Mouse (Mus musculus): Measurements from ENCODE around the gene Rnf217. TPM values are rescaled to one million over a fixed set of nuclear protein-coding genes. Genes with fewer than 3 reads are reported as not detected.

The Rnf217 gene
- polyA plus RNA-seq, 1 experiment = 3.9 TPM

DNA sequence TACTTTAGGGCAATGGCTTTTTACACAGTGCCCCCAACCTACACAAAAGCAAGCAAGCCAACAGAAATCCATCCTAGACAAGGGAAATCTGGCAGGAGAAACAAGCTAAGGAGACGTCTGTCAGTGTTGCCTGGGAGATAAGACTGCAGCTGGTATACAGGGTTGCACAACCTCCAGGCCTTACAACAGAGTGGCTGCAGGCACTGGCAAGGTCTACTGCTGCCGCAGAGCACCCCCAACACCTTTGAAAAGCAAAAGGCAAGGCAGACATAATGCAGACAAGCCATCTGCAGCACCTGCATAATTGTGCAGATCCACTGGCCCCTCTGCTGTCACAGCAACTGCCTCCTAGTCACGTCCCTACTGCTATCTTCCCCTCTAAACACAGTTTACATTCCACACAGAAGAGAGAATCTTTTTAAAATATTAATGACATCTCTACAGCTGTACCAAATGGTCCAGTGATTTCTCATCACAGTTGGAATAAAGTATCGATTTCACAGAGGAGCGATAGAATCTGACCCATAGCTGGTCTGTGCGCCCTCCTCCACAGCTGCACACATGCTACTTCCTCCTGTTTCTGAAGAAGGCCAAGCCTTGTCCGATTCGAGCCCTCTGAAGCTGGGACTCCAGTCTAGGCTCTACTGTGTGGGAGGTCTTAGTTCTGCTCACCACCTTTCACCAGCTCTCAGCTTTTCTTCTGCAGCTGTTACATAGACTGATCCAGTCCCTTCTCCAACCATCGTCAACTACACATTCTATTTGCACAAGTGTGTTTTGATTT lies 16.1 kb downstream of the Rnf217 start:
- no peak overlapping the region for H3K27ac ChIP-seq (ENCODE audit: insufficient read depth, low read length)
- TF ChIP-seq CTCF (IDR thresholded peaks at IDR 0.05; ENCODE audit: borderline replicate concordance, insufficient read depth, low read depth, low read length) (no peak), POLR2A (IDR thresholded peaks at IDR 0.05; ENCODE audit: borderline replicate concordance, insufficient read depth, low read length) (no peak)
- H3K4me1 ChIP-seq (ENCODE audit: control insufficient read depth, insufficient read depth, low read length) = no peaks in the 10 kb centered on the region; the same call in 1 of the 2 replicates
- no peak for DNase-seq
- no peak overlapping the region for H3K4me3 ChIP-seq (replicated peaks; ENCODE audit: insufficient read depth, low read depth, low read length)
- H3K27me3 ChIP-seq (ENCODE audit: control insufficient read depth, insufficient read depth, low read length) = no peaks in the 10 kb centered on the region
- WGBS = 39% methylated on average over 9 of the region's 9 CpGs

DNA sequence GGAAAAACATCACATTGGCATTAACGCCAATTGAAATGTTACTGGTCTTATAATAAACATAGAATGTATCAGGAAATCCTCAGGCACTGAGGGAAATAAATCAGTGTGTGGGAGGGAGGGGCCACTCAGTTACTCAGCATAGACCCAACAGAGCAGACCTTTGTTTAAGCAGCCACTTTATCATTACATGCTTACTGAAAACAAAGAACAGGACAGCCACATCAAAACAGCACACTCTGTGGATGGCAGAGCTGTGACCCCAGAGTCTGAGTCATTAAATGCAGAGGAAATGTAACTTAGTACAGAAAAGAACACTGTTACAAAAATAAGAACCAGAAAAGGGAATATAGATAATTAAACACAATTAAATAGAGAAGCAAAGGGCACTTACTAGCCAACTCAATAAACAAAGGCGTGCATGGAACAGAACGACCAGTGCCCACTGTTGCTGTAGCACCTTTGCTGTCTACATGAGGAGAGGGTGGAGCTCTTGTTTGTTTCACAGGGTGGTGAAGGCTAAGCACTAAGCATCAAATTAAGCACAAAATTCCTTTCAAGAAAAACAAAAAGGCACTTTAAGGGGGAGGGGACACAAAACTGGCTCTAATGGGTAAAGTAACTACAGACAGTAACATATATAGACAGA lies 16.8 kb downstream of the Rnf217 start:
- Histone ChIP-seq H3K27ac (ENCODE audit: insufficient read depth, low read length) (no peak overlapping the region), H3K4me3 (replicated peaks; ENCODE audit: insufficient read depth, low read depth, low read length) (no peak overlapping the region), H3K4me1 (ENCODE audit: control insufficient read depth, insufficient read depth, low read length) (no peaks in the 10 kb centered on the region; the same call in 1 of the 2 replicates), H3K27me3 (ENCODE audit: control insufficient read depth, insufficient read depth, low read length) (no peaks in the 10 kb centered on the region)
- DNase-seq = no peak
- 68% methylated on average over 3 of the region's 3 CpGs for WGBS
- TF ChIP-seq POLR2A (IDR thresholded peaks at IDR 0.05; ENCODE audit: borderline replicate concordance, insufficient read depth, low read length) = no peak
- no peak for TF ChIP-seq CTCF (IDR thresholded peaks at IDR 0.05; ENCODE audit: borderline replicate concordance, insufficient read depth, low read depth, low read length)

DNA sequence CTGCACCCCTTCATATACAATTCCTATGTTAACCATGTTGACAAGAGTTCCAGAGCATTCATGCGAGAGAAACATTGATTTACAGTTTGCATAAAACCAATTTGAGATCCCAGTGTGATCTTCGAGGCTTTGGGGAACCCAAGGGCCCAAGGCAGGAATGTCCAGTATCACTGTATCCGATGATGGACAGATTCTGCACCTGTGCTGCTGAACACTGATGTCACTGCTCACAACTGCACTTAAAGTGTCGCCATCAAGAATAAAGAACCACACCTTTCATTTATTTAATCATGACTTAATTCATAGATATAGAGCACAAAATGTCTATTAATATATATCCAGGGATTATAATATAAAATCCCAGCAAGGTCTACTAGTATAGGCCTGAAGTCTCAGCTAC lies 28.3 kb downstream of the Rnf217 start:
- 90% methylated on average over 4 of the region's 4 CpGs for WGBS
- Histone ChIP-seq H3K27ac (ENCODE audit: insufficient read depth, low read length) (no peak overlapping the region), H3K27me3 (ENCODE audit: control insufficient read depth, insufficient read depth, low read length) (no peaks in the 10 kb centered on the region), H3K4me1 (ENCODE audit: control insufficient read depth, insufficient read depth, low read length) (no peaks in the 10 kb centered on the region), H3K4me3 (replicated peaks; ENCODE audit: insufficient read depth, low read depth, low read length) (no peak overlapping the region)
- no peak for DNase-seq
- TF ChIP-seq CTCF (IDR thresholded peaks at IDR 0.05; ENCODE audit: borderline replicate concordance, insufficient read depth, low read depth, low read length) (no peak), POLR2A (IDR thresholded peaks at IDR 0.05; ENCODE audit: borderline replicate concordance, insufficient read depth, low read length) (no peak)

DNA sequence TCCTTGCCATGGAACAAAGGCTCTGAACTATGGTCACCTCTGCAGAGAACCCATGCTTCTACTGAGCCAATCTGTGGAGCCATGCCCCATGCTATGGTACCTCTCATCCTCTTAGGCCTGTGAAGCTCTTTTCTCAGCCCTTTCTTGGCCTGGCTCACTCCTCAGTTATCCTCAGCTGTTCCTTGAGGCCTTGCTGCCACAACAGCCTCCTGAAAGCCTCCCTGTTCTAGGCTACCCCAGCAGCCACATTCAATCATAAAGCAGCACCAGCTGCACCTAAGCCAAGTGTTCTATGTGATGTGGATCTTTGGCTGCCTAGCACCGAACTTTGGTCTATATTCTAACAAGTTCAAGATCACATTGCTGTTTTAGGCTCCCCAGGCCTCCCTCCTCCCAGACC lies 28.9 kb downstream of the Rnf217 start:
- TF ChIP-seq POLR2A (IDR thresholded peaks at IDR 0.05; ENCODE audit: borderline replicate concordance, insufficient read depth, low read length) = no peak
- TF ChIP-seq CTCF (IDR thresholded peaks at IDR 0.05; ENCODE audit: borderline replicate concordance, insufficient read depth, low read depth, low read length) = no peak
- Histone ChIP-seq H3K27me3 (ENCODE audit: control insufficient read depth, insufficient read depth, low read length) (no peaks in the 10 kb centered on the region), H3K4me1 (ENCODE audit: control insufficient read depth, insufficient read depth, low read length) (no peaks in the 10 kb centered on the region), H3K27ac (ENCODE audit: insufficient read depth, low read length) (no peak overlapping the region), H3K4me3 (replicated peaks; ENCODE audit: insufficient read depth, low read depth, low read length) (no peak overlapping the region)
- DNase-seq = no peak
- 89% methylated on average over 1 of the region's 1 CpGs for WGBS

DNA sequence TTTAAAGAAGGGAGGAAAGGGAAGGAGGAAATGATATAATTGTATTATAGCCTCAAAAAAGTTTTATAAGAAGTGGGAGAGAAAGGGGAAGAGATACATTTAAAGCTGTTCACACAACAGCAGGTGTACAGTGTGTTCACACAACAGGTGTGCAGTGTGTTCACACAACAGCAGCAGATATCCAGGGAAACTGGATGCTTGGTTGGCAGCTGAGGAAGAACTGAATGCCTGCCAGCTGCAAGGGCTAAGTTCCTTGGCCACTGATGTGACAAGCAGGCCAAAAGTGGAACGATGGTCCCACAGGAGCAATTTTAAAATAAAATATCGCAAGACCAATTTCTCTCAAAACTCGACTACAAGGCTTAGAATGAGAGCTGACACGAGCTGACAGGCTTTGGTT lies 35.7 kb downstream of the Rnf217 start:
- no peak for DNase-seq
- no peak overlapping the region for H3K27ac ChIP-seq (ENCODE audit: insufficient read depth, low read length)
- no peaks in the 10 kb centered on the region; the same call in 1 of the 2 replicates for H3K4me1 ChIP-seq (ENCODE audit: control insufficient read depth, insufficient read depth, low read length)
- 44% methylated on average over 4 of the region's 4 CpGs for WGBS
- H3K27me3 ChIP-seq (ENCODE audit: control insufficient read depth, insufficient read depth, low read length) = no peaks in the 10 kb centered on the region
- TF ChIP-seq POLR2A (IDR thresholded peaks at IDR 0.05; ENCODE audit: borderline replicate concordance, insufficient read depth, low read length) (no peak), CTCF (IDR thresholded peaks at IDR 0.05; ENCODE audit: borderline replicate concordance, insufficient read depth, low read depth, low read length) (no peak)
- H3K4me3 ChIP-seq (replicated peaks; ENCODE audit: insufficient read depth, low read depth, low read length) = no peak overlapping the region

DNA sequence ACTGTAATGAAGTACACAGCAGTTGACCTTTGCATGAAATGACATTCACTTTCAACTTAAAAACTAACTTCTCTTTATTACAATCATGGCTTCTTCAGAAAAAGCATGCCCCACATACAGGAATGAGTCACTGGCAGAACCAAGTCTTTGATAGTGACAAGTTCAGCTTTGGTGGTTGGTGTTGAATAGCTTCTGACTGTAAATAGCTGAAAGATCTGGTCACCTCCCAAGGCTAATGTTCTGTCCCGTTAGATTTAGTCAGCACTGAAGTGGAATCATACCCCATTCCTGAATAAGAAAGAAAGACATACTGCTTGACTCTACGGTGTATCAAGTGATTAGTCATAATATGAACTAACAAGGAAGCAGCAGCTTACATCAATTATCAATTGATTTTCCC lies 51.7 kb downstream of the Rnf217 start:
- TF ChIP-seq CTCF (IDR thresholded peaks at IDR 0.05; ENCODE audit: borderline replicate concordance, insufficient read depth, low read depth, low read length) (no peak), POLR2A (IDR thresholded peaks at IDR 0.05; ENCODE audit: borderline replicate concordance, insufficient read depth, low read length) (no peak)
- Histone ChIP-seq H3K4me3 (replicated peaks; ENCODE audit: insufficient read depth, low read depth, low read length) (no peak overlapping the region), H3K27me3 (ENCODE audit: control insufficient read depth, insufficient read depth, low read length) (no peaks in the 10 kb centered on the region), H3K4me1 (ENCODE audit: control insufficient read depth, insufficient read depth, low read length) (no peaks in the 10 kb centered on the region; the same call in 1 of the 2 replicates), H3K27ac (ENCODE audit: insufficient read depth, low read length) (no peak overlapping the region)
- no peak for DNase-seq
- 88% methylated on average over 2 of the region's 2 CpGs for WGBS

DNA sequence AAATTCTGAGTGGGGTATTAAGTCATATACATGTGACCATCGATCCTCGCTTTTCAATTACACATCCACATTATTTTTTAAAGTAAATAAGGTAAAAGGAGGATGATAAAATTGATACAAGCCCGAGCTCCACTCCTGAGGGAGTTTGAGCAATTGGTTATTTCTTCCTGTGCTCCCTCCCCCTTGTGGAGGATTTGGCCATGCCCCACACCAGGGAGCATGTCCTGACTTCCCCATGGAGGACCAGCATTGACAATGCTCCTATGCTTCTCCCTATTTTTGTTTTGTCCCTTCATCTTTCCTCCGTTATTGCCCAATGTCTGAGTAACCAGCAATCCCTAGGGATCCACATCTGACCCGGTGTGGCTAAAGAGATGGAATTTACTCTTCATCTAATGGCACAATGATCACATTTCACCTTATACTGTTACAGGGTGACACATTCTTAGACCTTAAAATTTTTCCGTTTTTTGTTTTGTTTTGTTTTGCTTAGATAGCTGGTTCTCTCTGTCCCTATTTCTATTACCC lies 53.5 kb downstream of the Rnf217 start:
- Histone ChIP-seq H3K4me1 (ENCODE audit: control insufficient read depth, insufficient read depth, low read length) (no peaks in the 10 kb centered on the region; the same call in 1 of the 2 replicates), H3K4me3 (replicated peaks; ENCODE audit: insufficient read depth, low read depth, low read length) (no peak overlapping the region), H3K27me3 (ENCODE audit: control insufficient read depth, insufficient read depth, low read length) (no peaks in the 10 kb centered on the region), H3K27ac (ENCODE audit: insufficient read depth, low read length) (no peak overlapping the region)
- no peak for DNase-seq
- no peak for TF ChIP-seq POLR2A (IDR thresholded peaks at IDR 0.05; ENCODE audit: borderline replicate concordance, insufficient read depth, low read length)
- no peak for TF ChIP-seq CTCF (IDR thresholded peaks at IDR 0.05; ENCODE audit: borderline replicate concordance, insufficient read depth, low read depth, low read length)
- WGBS = 92% methylated on average over 6 of the region's 6 CpGs

All from cerebellum, adult 2 months (tissue).